Mouse (Mus musculus) layer of hippocampus, adult 9-11 months (tissue): Measurements from ENCODE around the gene Trmt112.
"Not testable (repeated sequence)": the region's sequence is repeated elsewhere in the genome, so short reads cannot be mapped to it uniquely, and the experiment has no call there.

Source experiments
- DNase-seq: peaks from one replicate; pipeline ENCODE4 v3.0.0; 2022

Trmt112 gene

GRCm38 (mm10) chr19:6909507-6910289 is at the start of gene Trmt112, which contains the start of gene Prdx5:
Gene Trmt112 (plus strand): TSS chr19:6909698.
Gene Prdx5 (minus strand): TSS chr19:6910106.
- DNase-seq: peak; percentile 96

- no peak for DNase-seq
Measured at GRCm38 (mm10) chr19:6859971-6860370, 49.5 kb upstream of the Trmt112 start.

- no peak for DNase-seq
Measured at GRCm38 (mm10) chr19:6860706-6861105, 48.8 kb upstream of the Trmt112 start.

- DNase-seq: no peak
Measured at GRCm38 (mm10) chr19:6861451-6861850, 48.0 kb upstream of the Trmt112 start.

- DNase-seq: peak; percentile 62
Measured at GRCm38 (mm10) chr19:6869355-6869754, 40.1 kb upstream of the Trmt112 start.

GRCm38 (mm10) chr19:6871574-6872271 is 37.8 kb upstream of the Trmt112 start:
- DNase-seq: no peak

- DNase-seq: no peak
Measured at GRCm38 (mm10) chr19:6872701-6873100, 36.8 kb upstream of the Trmt112 start.

GRCm38 (mm10) chr19:6874257-6874656 is 35.2 kb upstream of the Trmt112 start:
- DNase-seq: no peak

- no peak for DNase-seq
Measured at GRCm38 (mm10) chr19:6875834-6876233, 33.7 kb upstream of the Trmt112 start.

- DNase-seq: no peak
Measured at GRCm38 (mm10) chr19:6876799-6877198, 32.7 kb upstream of the Trmt112 start.

- no peak for DNase-seq
Measured at GRCm38 (mm10) chr19:6877965-6878364, 31.5 kb upstream of the Trmt112 start.

GRCm38 (mm10) chr19:6892512-6892911 is 17.0 kb upstream of the Trmt112 start:
- no peak for DNase-seq

- DNase-seq: no peak
Measured at GRCm38 (mm10) chr19:6893731-6894451, 15.6 kb upstream of the Trmt112 start.

GRCm38 (mm10) chr19:6895608-6896305 is 13.7 kb upstream of the Trmt112 start:
- DNase-seq: not testable (repeated sequence)

- no peak for DNase-seq
Measured at GRCm38 (mm10) chr19:6899641-6900040, 9.9 kb upstream of the Trmt112 start.

- no peak for DNase-seq
Measured at GRCm38 (mm10) chr19:6903031-6903430, 6.5 kb upstream of the Trmt112 start.

- DNase-seq: no peak
Measured at GRCm38 (mm10) chr19:6904846-6905245, 4.7 kb upstream of the Trmt112 start.

GRCm38 (mm10) chr19:6905498-6906159 is 3.9 kb upstream of the Trmt112 start:
- no peak for DNase-seq

GRCm38 (mm10) chr19:6906199-6906598 is 3.3 kb upstream of the Trmt112 start:
- DNase-seq: no peak

GRCm38 (mm10) chr19:6907094-6907493 is 2.4 kb upstream of the Trmt112 start:
- no peak for DNase-seq

- peak; percentile 8 for DNase-seq
Measured at GRCm38 (mm10) chr19:6907811-6908540, 1.5 kb upstream of the Trmt112 start.

- no peak for DNase-seq
Measured at GRCm38 (mm10) chr19:6909021-6909420, 477 bp upstream of the Trmt112 start.
